Mouse (Mus musculus): ENCODE data around the gene Slc25a30. TPM values are rescaled to one million over a fixed set of nuclear protein-coding genes. Genes with fewer than 3 reads are reported as not detected.
"Not testable (repeated sequence)": the region's sequence is repeated elsewhere in the genome, so short reads cannot be mapped to it uniquely, and the experiment has no call there.

Gene Slc25a30
- polyA plus RNA-seq, 1 experiment from 2014 or later: 7.4 TPM

DNA sequence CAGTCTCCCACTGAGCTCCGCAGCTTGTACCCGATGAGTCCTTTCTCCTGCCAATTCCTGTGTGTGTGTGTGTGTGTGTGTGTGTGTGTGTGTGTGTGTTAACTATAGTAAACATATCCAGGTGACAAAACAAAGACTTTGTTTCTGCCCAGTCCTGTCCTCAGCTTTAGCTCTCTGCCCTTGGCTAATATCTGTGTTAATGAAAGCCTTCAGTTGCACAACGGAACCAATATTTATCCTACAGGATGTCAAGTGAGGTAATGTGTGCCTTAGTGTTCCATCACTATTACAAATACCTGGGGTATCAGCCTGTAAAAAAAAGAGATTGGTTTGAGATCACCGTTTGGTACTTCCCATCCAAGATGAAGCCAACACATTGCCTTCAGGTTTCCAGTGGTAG is 6.3 kb upstream of the Slc25a30 start:
- DNase-seq (ENCODE audit: low spot score): no peak

GRCm38 (mm10) chr14:75791372-75791771 is 4.5 kb upstream of the Slc25a30 start:
- DNase-seq (ENCODE audit: low spot score): no peak

DNA sequence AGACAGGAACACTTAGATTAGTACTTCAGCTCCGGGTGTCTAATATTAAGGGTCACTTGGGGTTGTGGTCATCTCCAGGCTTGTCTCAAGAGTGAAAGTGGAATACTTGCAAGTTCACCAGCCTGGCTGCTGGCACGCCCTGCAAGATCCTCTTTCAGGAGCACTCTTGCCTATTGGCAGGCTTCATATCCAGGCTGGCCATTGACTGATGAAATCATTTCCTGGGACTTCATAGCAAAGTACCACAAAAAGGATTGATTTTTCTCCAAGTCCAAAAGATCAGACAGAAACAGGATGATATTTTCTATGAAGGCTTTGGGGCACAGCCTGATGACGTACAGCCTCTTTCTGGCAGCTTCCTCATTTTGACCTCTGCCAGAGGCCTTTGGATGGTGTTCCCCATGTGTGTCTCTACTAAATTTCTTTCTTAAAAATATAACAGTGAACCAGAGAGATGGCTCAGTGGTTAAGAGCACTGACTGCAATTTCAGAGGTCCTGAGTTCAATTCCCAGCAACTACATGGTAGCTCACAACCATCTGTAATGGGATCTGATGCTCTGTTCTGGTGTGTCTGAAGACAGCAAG is 3.7 kb upstream of the Slc25a30 start:
- no peak for DNase-seq (ENCODE audit: low spot score)

- DNase-seq (ENCODE audit: low spot score): no peak
These were observed 2.5 kb upstream of the Slc25a30 start for GRCm38 (mm10) chr14:75789291-75789690.

DNA sequence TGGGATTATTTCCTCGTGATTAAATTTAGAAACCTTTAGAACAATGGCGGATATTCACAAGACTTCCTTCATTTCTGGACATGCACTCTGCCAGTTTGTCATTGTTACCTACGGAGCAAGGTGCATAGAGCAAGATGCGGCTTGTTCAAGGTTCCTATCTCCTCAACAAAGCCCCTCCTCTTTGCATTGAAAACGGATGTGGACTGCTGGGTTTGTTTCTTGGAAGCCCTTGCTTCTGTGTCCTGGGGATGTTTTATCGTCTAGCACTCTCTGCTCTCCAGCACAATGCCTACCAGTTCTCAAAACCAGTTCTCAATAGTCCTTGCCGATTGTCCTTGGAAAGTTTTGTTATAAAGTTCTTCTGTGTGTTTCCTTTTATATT is 948 bp upstream of the Slc25a30 start:
- peak; percentile 31 for DNase-seq (ENCODE audit: low spot score)

DNA sequence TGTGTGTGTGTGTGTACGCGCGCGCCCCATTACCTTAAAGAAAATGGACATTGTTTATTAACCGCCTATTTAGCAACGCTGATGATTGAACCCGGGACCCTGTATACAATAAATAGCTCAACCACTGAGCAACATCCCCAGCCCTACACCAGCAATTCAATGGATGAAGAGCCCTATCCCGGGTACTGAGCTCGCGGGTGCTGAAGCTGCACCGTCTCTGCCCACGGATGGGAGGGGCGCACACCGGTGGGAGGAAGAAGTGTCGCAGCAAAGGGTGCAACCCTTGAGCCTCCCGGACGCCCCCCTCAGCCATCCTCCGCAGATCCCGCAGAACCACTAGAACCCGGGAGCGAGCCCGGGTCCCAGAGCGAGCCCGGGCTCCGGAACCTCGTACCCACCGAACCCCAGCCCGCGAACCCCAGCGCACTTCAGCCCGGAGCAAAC is 391 bp downstream of the Slc25a30 start:
- peak; percentile 63 for DNase-seq (ENCODE audit: low spot score)

- DNase-seq (ENCODE audit: low spot score): no peak
These were observed 6.9 kb downstream of the Slc25a30 start for GRCm38 (mm10) chr14:75779913-75780312.

DNA sequence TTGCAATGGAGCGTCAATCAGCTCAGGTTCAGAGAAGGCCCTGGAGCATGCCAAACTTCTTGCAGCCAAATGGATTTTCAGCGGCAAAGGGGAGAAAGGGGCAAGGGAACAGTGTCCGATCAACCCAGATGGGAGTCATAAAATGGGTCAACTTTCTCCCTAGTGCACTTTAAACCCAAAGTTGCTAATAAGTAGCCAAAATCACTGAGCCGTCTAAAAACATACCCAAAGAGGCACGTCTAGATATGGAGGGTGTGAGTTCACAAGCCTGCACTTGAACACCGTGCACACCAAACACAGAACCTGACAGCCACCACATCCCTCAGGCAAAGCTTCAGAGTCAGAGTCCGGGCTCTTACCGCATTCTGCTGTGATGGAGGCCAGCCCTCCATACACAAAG is 10.2 kb downstream of the Slc25a30 start:
- no peak for DNase-seq (ENCODE audit: low spot score)

GRCm38 (mm10) chr14:75773431-75773830 is 13.4 kb downstream of the Slc25a30 start:
- no peak for DNase-seq (ENCODE audit: low spot score)

- not testable (repeated sequence) for DNase-seq (ENCODE audit: low spot score)
These were observed 14.4 kb downstream of the Slc25a30 start for GRCm38 (mm10) chr14:75772407-75772806.

- DNase-seq (ENCODE audit: low spot score): no peak
These were observed 15.7 kb downstream of the Slc25a30 start for GRCm38 (mm10) chr14:75771101-75771501.

GRCm38 (mm10) chr14:75769334-75769733 is 17.5 kb downstream of the Slc25a30 start:
- DNase-seq (ENCODE audit: low spot score): peak; percentile 80

DNA sequence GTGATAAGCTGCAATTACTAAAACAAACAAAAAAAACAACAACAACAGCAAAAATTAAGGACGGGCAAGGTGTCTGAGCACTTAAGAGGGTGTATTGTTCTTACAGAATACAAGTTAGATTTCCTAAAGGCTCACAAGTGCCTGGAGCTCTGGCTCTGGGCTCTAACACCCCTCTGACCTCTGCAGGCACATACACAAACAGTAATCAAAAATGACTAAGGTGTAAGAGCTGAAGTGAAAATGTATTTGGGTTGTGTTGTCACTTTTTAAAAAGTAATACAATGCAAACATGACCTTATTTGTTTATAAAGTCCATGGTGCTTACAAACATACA is 18.6 kb downstream of the Slc25a30 start:
- DNase-seq (ENCODE audit: low spot score): no peak

DNA sequence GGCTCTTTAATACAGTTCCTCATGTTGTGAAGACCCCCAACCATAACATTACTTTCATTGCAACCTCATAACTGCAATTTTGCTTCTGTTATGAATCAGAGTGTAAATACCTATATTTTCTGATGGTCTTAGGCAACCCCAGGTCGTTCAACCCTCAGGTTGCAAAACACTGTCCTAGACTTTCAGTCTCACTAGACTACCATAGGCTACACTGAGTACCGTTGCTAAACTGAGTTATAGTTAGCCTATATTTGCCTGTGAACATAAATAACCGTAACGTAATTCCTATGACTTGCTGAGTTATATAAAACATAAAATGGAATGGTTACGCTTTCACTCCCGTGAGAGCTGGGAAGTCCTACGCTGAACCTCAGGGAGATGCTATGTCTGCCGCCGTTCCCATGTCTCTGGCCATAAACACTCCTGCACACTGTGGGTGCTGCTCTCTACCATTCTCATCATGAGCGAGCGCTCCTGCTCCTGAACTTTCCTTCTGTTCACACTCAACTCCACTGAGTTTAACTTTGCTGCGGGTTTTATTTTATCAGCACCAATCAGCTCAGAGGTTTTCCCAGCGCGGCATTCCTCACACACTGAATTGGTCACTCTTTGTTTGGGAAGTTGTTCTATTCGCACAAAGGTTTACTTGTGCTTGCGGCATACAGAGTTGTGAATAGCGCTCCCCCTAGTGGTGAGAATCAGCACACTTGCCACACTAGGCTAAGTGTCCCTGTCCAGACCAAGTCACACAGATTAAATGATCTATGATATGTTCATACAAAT is 19.2 kb downstream of the Slc25a30 start:
- peak; percentile 74 for DNase-seq (ENCODE audit: low spot score)

- DNase-seq (ENCODE audit: low spot score): peak; percentile 58
These were observed 25.6 kb downstream of the Slc25a30 start for GRCm38 (mm10) chr14:75761028-75761805.

DNA sequence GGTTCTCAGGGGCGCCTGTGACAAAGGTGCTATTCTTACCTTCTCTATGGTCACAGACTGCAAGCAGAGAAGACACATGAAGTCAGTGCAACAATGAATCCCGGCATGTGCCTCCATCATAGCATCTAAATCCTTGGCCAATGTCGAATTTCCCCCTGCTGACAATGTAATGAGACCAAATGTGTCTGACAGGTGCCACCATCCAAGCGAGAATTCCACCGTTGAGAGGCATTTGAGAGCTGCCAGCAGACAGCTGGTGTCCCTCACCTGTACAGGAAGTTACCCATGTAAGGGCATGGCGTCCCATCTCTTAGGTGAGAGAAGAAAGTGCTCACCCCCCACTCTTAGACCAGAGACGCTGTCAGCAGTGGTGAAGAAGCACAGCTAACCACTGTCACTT is 28.4 kb downstream of the Slc25a30 start:
- no peak for DNase-seq (ENCODE audit: low spot score)

GRCm38 (mm10) chr14:75757821-75758220 is 29.0 kb downstream of the Slc25a30 start:
- no peak for DNase-seq (ENCODE audit: low spot score)

DNA sequence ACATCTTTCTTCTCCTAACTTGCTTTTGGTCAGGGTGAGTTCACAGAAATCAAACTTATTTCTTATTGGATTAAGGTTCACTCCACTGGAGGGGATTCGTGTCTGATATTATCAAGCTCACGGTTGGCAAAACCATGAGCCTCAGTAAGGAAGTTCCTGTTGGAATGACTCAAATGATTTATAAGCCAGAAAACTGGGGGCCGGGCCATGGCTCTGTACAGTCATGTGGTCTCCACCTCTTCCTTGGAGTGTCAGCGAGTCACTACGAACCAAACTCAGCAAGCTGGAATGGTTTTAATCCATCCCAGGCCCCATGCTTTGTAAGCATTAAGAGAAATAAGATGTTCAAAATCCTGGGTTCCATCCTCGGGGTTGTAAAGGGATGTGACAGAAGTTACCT is 29.9 kb downstream of the Slc25a30 start:
- DNase-seq (ENCODE audit: low spot score): no peak

- DNase-seq (ENCODE audit: low spot score): peak; percentile 95
These were observed 32.6 kb downstream of the Slc25a30 start, which contains the start of gene Cog3 for GRCm38 (mm10) chr14:75753991-75754817. Gene Cog3, minus strand, starts transcription at chr14:75754517.

- no peak for DNase-seq (ENCODE audit: low spot score)
These were observed 33.6 kb downstream of the Slc25a30 start for GRCm38 (mm10) chr14:75753206-75753605.

- no peak for DNase-seq (ENCODE audit: low spot score)
These were observed 35.8 kb downstream of the Slc25a30 start for GRCm38 (mm10) chr14:75751040-75751439.

Data from thymus, postnatal 0 days (tissue).